Mouse (Mus musculus) olfactory bulb, adult 2 months (tissue): Measurements from ENCODE around the gene Luc7l3.

ENCODE experiments used
- CTCF ChIP-seq: fragments of 200-500 bp; IDR thresholded peaks from 2 replicates; pipeline ENCODE4 v1.5.1; 2012; ENCODE audit warnings: low read depth, mild to moderate bottlenecking, low read length, moderate library complexity; ENCODE audit not compliant: insufficient read depth
- POLR2A ChIP-seq: fragments of 200-500 bp; IDR thresholded peaks from 2 replicates; pipeline ENCODE4 v1.6.1; 2012; ENCODE audit warnings: mild to moderate bottlenecking, low read depth, low read length, moderate library complexity; ENCODE audit not compliant: insufficient read depth

DNA sequence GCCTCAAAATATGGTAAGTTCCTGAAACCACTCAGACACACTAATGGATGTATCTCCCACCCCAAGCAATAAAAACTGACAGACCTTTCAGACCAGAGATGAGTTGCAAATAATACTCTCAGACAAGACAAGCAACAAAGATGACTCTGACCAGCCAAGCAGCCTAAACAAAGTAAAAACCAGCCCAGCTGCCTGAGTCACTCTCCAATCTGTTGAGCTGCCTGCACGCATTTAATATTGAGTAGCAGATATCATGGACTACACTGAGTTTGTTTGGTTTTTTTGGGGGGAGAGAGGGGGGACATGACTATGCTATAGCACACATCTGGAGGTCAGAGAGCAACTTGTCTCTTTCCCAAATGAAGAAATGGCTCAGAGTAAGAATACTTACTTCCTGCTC, 6.5 kb downstream of the Luc7l3 start:
- TF ChIP-seq POLR2A: no peak
- no peak for TF ChIP-seq CTCF
